Mouse (Mus musculus) MEL (cell line): ENCODE measurements around the gene Phxr2. TPM values are rescaled to one million over a fixed set of nuclear protein-coding genes. Genes with fewer than 3 reads are reported as not detected.

Experiments used
- DNase-seq: peaks from one replicate; pipeline ENCODE4 v3.0.0; 2011; ENCODE audit warnings: low read depth, low spot score
- H3K27ac ChIP-seq: 2 replicates; pipeline ENCODE4 v1.5.1; 2012; ENCODE audit warnings: low read depth, mild to moderate bottlenecking, control low read depth, low read length, moderate library complexity; ENCODE audit not compliant: control insufficient read depth
- H3K27me3 ChIP-seq, 2 experiments: fragments of 150-350 bp in 1 of 2; sonication (generic) in 1 of 2; 2 replicates each; pipeline ENCODE4 v1.6.1; 2012; ENCODE audit warnings: low read length in 2 of 2, mild to moderate bottlenecking in 2 of 2, improper control_type of control experiment in 1 of 2, moderate library complexity in 1 of 2; ENCODE audit not compliant: insufficient read depth in 2 of 2, control insufficient read depth in 1 of 2
- H3K36me3 ChIP-seq, 2 experiments: 2 replicates each; pipeline ENCODE4 v1.6.1; 2012 to 2014; ENCODE audit warnings: low read length in 2 of 2, improper control_type of control experiment in 1 of 2, inconsistent platforms in 1 of 2, mild to moderate bottlenecking in 1 of 2; ENCODE audit not compliant: insufficient read depth in 2 of 2, control insufficient read depth in 1 of 2
- H3K4me1 ChIP-seq, 2 experiments: fragments of 150-350 bp in 1 of 2; sonication (generic) in 1 of 2; 2 replicates each; pipeline ENCODE4 v1.6.1; 2012; ENCODE audit warnings: low read length in 2 of 2, improper control_type of control experiment in 1 of 2, mild to moderate bottlenecking in 1 of 2; ENCODE audit not compliant: insufficient read depth in 2 of 2, control insufficient read depth in 1 of 2
- H3K4me3 ChIP-seq, 2 experiments: fragments of 150-350 bp in 1 of 2; sonication (generic) in 1 of 2; 2 replicates each; pipeline ENCODE4 v1.5.1; 2012; ENCODE audit warnings: low read depth in 2 of 2, low read length in 2 of 2, mild to moderate bottlenecking in 2 of 2, moderate library complexity in 2 of 2, control low read depth in 1 of 2, improper control_type of control experiment in 1 of 2; ENCODE audit not compliant: control insufficient read depth in 1 of 2, insufficient read depth in 1 of 2
- H3K79me2 ChIP-seq: 2 replicates; pipeline ENCODE4 v1.6.1; 2012; ENCODE audit warnings: mild to moderate bottlenecking, low read length, moderate library complexity; ENCODE audit not compliant: control insufficient read depth, poor library complexity, insufficient read depth
- H3K9ac ChIP-seq: 2 replicates; pipeline ENCODE4 v1.6.1; 2012; ENCODE audit warnings: low read depth, mild to moderate bottlenecking, control low read depth, low read length, moderate library complexity; ENCODE audit not compliant: control insufficient read depth, poor library complexity, severe bottlenecking
- H3K9me3 ChIP-seq: fragments of 150-350 bp; sonication (generic); replicated peaks from 2 replicates; pipeline ENCODE4 v1.6.1; 2012; ENCODE audit warnings: mild to moderate bottlenecking, low read length, improper control_type of control experiment, moderate library complexity; ENCODE audit not compliant: insufficient read depth
- BHLHE40 ChIP-seq: IDR thresholded peaks from 2 replicates; pipeline ENCODE4 v1.6.1; 2012; ENCODE audit warnings: low read depth, mild to moderate bottlenecking, inconsistent platforms, low read length, improper control_type of control experiment, borderline replicate concordance
- CHD1 ChIP-seq: IDR thresholded peaks from 2 replicates; pipeline ENCODE4 v1.6.1; 2012; ENCODE audit warnings: low read depth, mild to moderate bottlenecking, inconsistent platforms, low read length, improper control_type of control experiment
- CTCF ChIP-seq, 3 experiments: IDR thresholded peaks in 2 of 3; conservative IDR thresholded peaks in 1 of 3; 2 replicates each; pipeline ENCODE4 v1.5.1; 2011 to 2012; ENCODE audit warnings: low read length in 3 of 3, low read depth in 2 of 3, mild to moderate bottlenecking in 2 of 3, improper control_type of control experiment in 1 of 3, inconsistent platforms in 1 of 3, mixed read lengths in 1 of 3, moderate library complexity in 1 of 3; ENCODE audit not compliant: control insufficient read depth in 1 of 3, insufficient read depth in 1 of 3, poor library complexity in 1 of 3, severe bottlenecking in 1 of 3
- ELF1 ChIP-seq: IDR thresholded peaks from 2 replicates; pipeline ENCODE4 v1.6.1; 2014; ENCODE audit warnings: low read depth, mild to moderate bottlenecking, inconsistent platforms, low read length, improper control_type of control experiment, moderate library complexity
- EP300 ChIP-seq, 2 experiments: IDR thresholded peaks; 2 replicates each; pipeline ENCODE4 v1.6.1; 2011; ENCODE audit warnings: improper control_type of control experiment in 2 of 2, low read length in 2 of 2, low read depth in 1 of 2, mild to moderate bottlenecking in 1 of 2
- HCFC1 ChIP-seq: IDR thresholded peaks from 2 replicates; pipeline ENCODE4 v1.6.1; 2012; ENCODE audit warnings: low read depth, mild to moderate bottlenecking, inconsistent platforms, low read length, improper control_type of control experiment, moderate library complexity
- JUND ChIP-seq: IDR thresholded peaks from 2 replicates; pipeline ENCODE4 v1.6.1; 2011; ENCODE audit warnings: low read depth, mild to moderate bottlenecking, improper control_type of control experiment, low read length
- KAT2A ChIP-seq: conservative IDR thresholded peaks from 2 replicates; pipeline ENCODE4 v1.6.1; 2012; ENCODE audit warnings: low read depth, low read length, improper control_type of control experiment, inconsistent platforms
- MAFK ChIP-seq: IDR thresholded peaks from 2 replicates; pipeline ENCODE4 v1.6.1; 2011; ENCODE audit warnings: low read depth, mild to moderate bottlenecking, low read length, improper control_type of control experiment, borderline replicate concordance
- MAX ChIP-seq: IDR thresholded peaks from 2 replicates; pipeline ENCODE4 v1.6.1; 2011; ENCODE audit warnings: low read length, improper control_type of control experiment
- MXI1 ChIP-seq: IDR thresholded peaks from 2 replicates; pipeline ENCODE4 v1.6.1; 2011; ENCODE audit warnings: mild to moderate bottlenecking, low read depth, low read length, improper control_type of control experiment
- MYC ChIP-seq: IDR thresholded peaks from 2 replicates; pipeline ENCODE4 v1.6.1; 2011; ENCODE audit warnings: low read depth, mild to moderate bottlenecking, low read length, improper control_type of control experiment, moderate library complexity
- NELFE ChIP-seq: IDR thresholded peaks from 2 replicates; pipeline ENCODE4 v1.6.1; 2011; ENCODE audit warnings: low read depth, low read length, improper control_type of control experiment
- NRF1 ChIP-seq: IDR thresholded peaks from 2 replicates; pipeline ENCODE4 v1.6.1; 2014; ENCODE audit warnings: low read depth, mild to moderate bottlenecking, inconsistent platforms, low read length, improper control_type of control experiment, moderate library complexity; ENCODE audit not compliant: poor library complexity, insufficient read depth, severe bottlenecking
- RAD21 ChIP-seq: IDR thresholded peaks from 2 replicates; pipeline ENCODE4 v1.6.1; 2011; ENCODE audit warnings: mild to moderate bottlenecking, low read depth, low read length, improper control_type of control experiment
- RCOR1 ChIP-seq: IDR thresholded peaks from 2 replicates; pipeline ENCODE4 v1.6.1; 2012; ENCODE audit warnings: low read depth, mild to moderate bottlenecking, inconsistent platforms, low read length, improper control_type of control experiment
- SIN3A ChIP-seq: IDR thresholded peaks from 2 replicates; pipeline ENCODE4 v1.6.1; 2012; ENCODE audit warnings: low read length, improper control_type of control experiment, inconsistent platforms
- TAL1 ChIP-seq: IDR thresholded peaks from 2 replicates; pipeline ENCODE4 v1.6.1; 2012; ENCODE audit warnings: mild to moderate bottlenecking, inconsistent platforms, low read length, moderate library complexity, mixed read lengths
- USF2 ChIP-seq, 2 experiments: IDR thresholded peaks; 2 replicates each; pipeline ENCODE4 v1.6.1; 2011 to 2012; ENCODE audit warnings: improper control_type of control experiment in 2 of 2, low read length in 2 of 2, borderline replicate concordance in 1 of 2, inconsistent platforms in 1 of 2, low read depth in 1 of 2, mild to moderate bottlenecking in 1 of 2; ENCODE audit not compliant: insufficient read depth in 1 of 2
- polyA plus RNA-seq, 2 experiments: library from polyadenylated mRNA; stranded (reverse) in 1 of 2; unstranded in 1 of 2; fragments of >175 nt in 1 of 2; fragments of >200 nt in 1 of 2; gene quantifications; 2 replicates each; pipeline versions ENCODE4 v1.2.1 to v1.2.4; 2012; ENCODE audit warnings: low replicate concordance in 2 of 2, low read depth in 1 of 2; ENCODE audit not compliant: insufficient read length in 2 of 2, insufficient read depth in 1 of 2, missing spikeins in 1 of 2
- total RNA-seq: library from RNA; depleted of rRNA; stranded (reverse); fragments of 300-350 nt; gene quantifications from 2 replicates; pipeline ENCODE4 v1.2.3, GENCODE M21; 2012

Phxr2 gene
- total and polyA plus RNA-seq, 3 experiments = not detected

GRCm38 (mm10) chr10:99132595-99133272 is 6.6 kb upstream of the Phxr2 start:
- TF ChIP-seq NRF1 (no peak), MAX (no peak), BHLHE40 (no peak), CHD1 (no peak)
- no peaks in the 10 kb centered on the region for H3K36me3 ChIP-seq
- no peaks in the 10 kb centered on the region for H3K79me2 ChIP-seq

GRCm38 (mm10) chr10:99132189-99132588 is 6.1 kb upstream of the Phxr2 start:
- no peaks in the 10 kb centered on the region for H3K36me3 ChIP-seq
- no peaks in the 10 kb centered on the region for H3K9me3 ChIP-seq
- no peak overlapping the region for H3K27ac ChIP-seq
- no peaks in the 10 kb centered on the region for H3K79me2 ChIP-seq
- H3K9ac ChIP-seq = no peak overlapping the region
- no peak for DNase-seq
- TF ChIP-seq MAX (no peak), RCOR1 (no peak), MXI1 (no peak), HCFC1 (no peak), SIN3A (no peak), CTCF (IDR thresholded peaks at IDR 0.05 in 2 of 3, conservative IDR thresholded peaks at IDR 0.05 in 1 of 3; ENCODE audit: control insufficient read depth in 1 of 3, insufficient read depth in 1 of 3, low read depth in 2 of 3, low read length in 3 of 3, poor library complexity in 1 of 3, severe bottlenecking in 1 of 3) (no peak), USF2 (IDR thresholded peaks at IDR 0.05; ENCODE audit: borderline replicate concordance in 1 of 2, insufficient read depth in 1 of 2, low read depth in 1 of 2, low read length in 2 of 2) (no peak), EP300 (IDR thresholded peaks at IDR 0.05; ENCODE audit: low read depth in 1 of 2, low read length in 2 of 2) (no peak), NELFE (no peak), MAFK (no peak), BHLHE40 (no peak), CHD1 (no peak)
- no peak overlapping the region for H3K4me3 ChIP-seq
- H3K27me3 ChIP-seq = no peaks in the 10 kb centered on the region
- H3K4me1 ChIP-seq = no peaks in the 10 kb centered on the region

More at GRCm38 (mm10) chr10:99132595-99133272, 6.6 kb upstream of the Phxr2 start:
- H3K27me3 ChIP-seq = no peaks in the 10 kb centered on the region
- H3K9ac ChIP-seq = no peak overlapping the region
- no peak for DNase-seq
- H3K9me3 ChIP-seq = no peaks in the 10 kb centered on the region
- H3K4me1 ChIP-seq = no peaks in the 10 kb centered on the region
- no peak overlapping the region for H3K27ac ChIP-seq
- no peak overlapping the region for H3K4me3 ChIP-seq

- no peak for TF ChIP-seq MXI1
- TF ChIP-seq NRF1 = no peak
- no peak for TF ChIP-seq KAT2A
- TF ChIP-seq USF2 (IDR thresholded peaks at IDR 0.05; ENCODE audit: borderline replicate concordance in 1 of 2, insufficient read depth in 1 of 2, low read depth in 1 of 2, low read length in 2 of 2) = no peak
- TF ChIP-seq RAD21 = no peak
- no peak for TF ChIP-seq JUND
- no peak for TF ChIP-seq TAL1
- TF ChIP-seq EP300 (IDR thresholded peaks at IDR 0.05; ENCODE audit: low read depth in 1 of 2, low read length in 2 of 2) = no peak
- TF ChIP-seq ELF1 = no peak
- TF ChIP-seq MYC = no peak
- no peak for TF ChIP-seq BHLHE40
- TF ChIP-seq, all 39 proteins: peak for 0
- H3K27me3 ChIP-seq = no peaks in the 10 kb centered on the region
- H3K9me3 ChIP-seq = no peaks in the 10 kb centered on the region
- no peaks in the 10 kb centered on the region for H3K36me3 ChIP-seq
- H3K4me3 ChIP-seq = no peak overlapping the region
- H3K9ac ChIP-seq = no peak overlapping the region
- H3K79me2 ChIP-seq = no peaks in the 10 kb centered on the region
- H3K4me1 ChIP-seq = no peaks in the 10 kb centered on the region
- no peak overlapping the region for H3K27ac ChIP-seq
- DNase-seq = no peak
Measured at GRCm38 (mm10) chr10:99131298-99131697, 5.2 kb upstream of the Phxr2 start.
